Mouse (Mus musculus) E14TG2a.4 (cell line): ENCODE measurements at regions not wholly inside any gene's neighbourhood (a gene's known extent, or its start where the extent isn't known, plus 50 kb on each side); places are given as distances from the start of the nearest gene placed in this dataset.

Experiments used
- CTCF ChIP-seq: conservative IDR thresholded peaks from 2 replicates; pipeline ENCODE4 v1.5.1; 2014; ENCODE audit warnings: low read length
- NANOG ChIP-seq: IDR thresholded peaks from 2 replicates; pipeline ENCODE4 v1.6.1; 2014; ENCODE audit warnings: borderline replicate concordance, low read length, mixed read lengths
- POU5F1 ChIP-seq: IDR thresholded peaks from 2 replicates; pipeline ENCODE4 v1.6.1; 2014; ENCODE audit warnings: low read length, borderline replicate concordance

- TF ChIP-seq CTCF (no peak), POU5F1 (no peak), NANOG (no peak)
Observed at GRCm38 (mm10) chr2:160214032-160214812, 119.7 kb downstream of the Gm826 start.
